Mouse (Mus musculus) heart, postnatal 10 days (tissue): ENCODE data around the gene Gm10134. TPM values are rescaled to one million over a fixed set of nuclear protein-coding genes. Genes with fewer than 3 reads are reported as not detected.
A peak's percentile ranks its signal among the peaks of the same experiment; 100 is the strongest.

Source experiments
- DNase-seq, 2 experiments: peaks; one replicate each; pipeline ENCODE4 v3.0.0; 2021
- intact Hi-C: fragments of 180-260 bp; cut with DNase I; formaldehyde crosslinking; loops from one replicate; pipeline ENCODE4 v1.15.1; 2025
- total RNA-seq, 2 experiments: library from RNA; stranded (reverse); gene quantifications; 2 replicates each; pipeline ENCODE4 v1.2.3; 2021

Gm10134 gene
- total RNA-seq, 2 experiments from 2014 or later = 1.7 to 2.8 TPM

- peak; percentile 88 to 94 for DNase-seq
- intact Hi-C loops = loop anchor here (1.0 kb wide), 2 partner anchors 30 to 33 kb away; no protein-coding TSS in a partner anchor
Observed at GRCm38 (mm10) chr2:28547237-28548172, 41.6 kb downstream of the Gm10134 start.

DNA sequence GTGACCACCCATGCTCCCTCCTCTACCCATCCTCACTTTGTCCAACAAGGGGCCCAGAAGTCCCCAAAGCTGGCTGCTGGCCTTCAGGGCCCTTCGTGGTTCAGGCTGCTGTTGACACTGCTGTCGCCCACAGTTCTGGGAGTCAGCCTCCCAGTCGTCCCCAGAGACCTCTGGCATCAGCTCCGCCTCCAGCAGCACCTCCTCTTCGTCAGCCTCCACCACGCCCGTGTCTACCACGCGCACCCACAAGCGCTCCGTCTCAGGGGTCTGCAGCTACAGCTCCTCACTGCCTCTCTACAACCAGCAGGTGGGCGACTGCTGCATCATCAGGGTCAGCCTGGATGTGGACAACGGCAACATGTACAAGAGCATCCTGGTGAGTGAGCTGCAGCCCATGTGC lies 43.3 kb downstream of the Gm10134 start:
- intact Hi-C loops = no loop called here
- DNase-seq = no peak

GRCm38 (mm10) chr2:28552301-28552700 lies 46.4 kb downstream of the Gm10134 start:
- intact Hi-C loops = no loop called here
- DNase-seq = no peak

Other genes starting within 250 kb of the Gm10134 start
- gene Ppp1r26, start 59.3 kb upstream of the Gm10134 start, total RNA-seq = 1 to 10 TPM; 3.1 to 5.0 TPM
- gene 1700007K13Rik, start 39.8 kb upstream of the Gm10134 start, total RNA-seq = under 1 TPM in 1 of 2 experiments, not detected in 1; 0.34 TPM
- gene Mrps2, start 38.0 kb upstream of the Gm10134 start, total RNA-seq = 10 to 100 TPM; 45.1 to 48.3 TPM
- gene Gbgt1, start 9.2 kb upstream of the Gm10134 start, total RNA-seq = 1 to 10 TPM; 2.5 to 2.8 TPM
- 10 to 100 TPM; 20.6 to 26.6 TPM for gene Ralgds, start 7.0 kb downstream of the Gm10134 start, total RNA-seq
- not detected for gene Cel, start 57.3 kb downstream of the Gm10134 start, total RNA-seq
- gene Gtf3c5, start 77.7 kb downstream of the Gm10134 start, total RNA-seq = 10 to 100 TPM; 14.1 to 15.4 TPM
- not detected for gene Gfi1b, start 115.9 kb downstream of the Gm10134 start, total RNA-seq
- 10 to 100 TPM; 16.4 to 19.8 TPM for gene Tsc1, start 135.1 kb downstream of the Gm10134 start, total RNA-seq
- not detected for gene Spaca9, start 193.6 kb downstream of the Gm10134 start, total RNA-seq
- gene Ak8, start 194.1 kb downstream of the Gm10134 start, total RNA-seq = not detected